19 mouse cellular contexts compared by ENCODE assay signal in the genomic region with DNA sequence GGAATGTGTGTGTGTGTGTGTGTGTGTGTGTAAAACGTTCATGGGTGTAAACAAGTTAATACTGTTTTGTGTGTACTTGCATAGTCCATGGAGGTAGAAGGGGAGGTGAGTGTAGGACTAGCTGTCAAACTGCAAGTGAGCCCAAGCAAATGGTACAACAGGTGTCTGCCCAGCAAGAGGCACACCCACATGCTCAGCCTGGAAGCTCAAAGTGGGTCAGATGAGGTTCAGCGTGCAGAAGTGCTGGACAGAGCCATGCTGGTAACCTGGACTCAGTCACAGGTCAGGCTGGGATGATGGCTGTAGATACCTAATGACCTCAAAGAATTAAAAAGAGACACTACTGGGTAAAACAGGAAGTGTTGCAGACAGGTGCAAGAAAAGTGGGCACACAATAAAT.
A peak's percentile ranks its signal among the peaks of the same experiment; 100 is the strongest.
DNase-seq lines count a peak whose midpoint lies in the region; ATAC-seq lines count a peak whose summit lies in the region.
"Had no signal": no experiment of that assay in that cellular context is flagged by ENCODE, and none has a peak within 500 bp of the region (broad histone marks: within the 10 kb centered on the region; RNA-seq: fewer than 3 reads in every experiment).

No protein-coding gene starts in this region.

- no peaks in the 10 kb centered on the region for H3K4me1 ChIP-seq in kidney, embryonic 16.5 days (ENCODE audit: insufficient read depth, low read length)
- no peaks in the 10 kb centered on the region for H3K4me1 ChIP-seq in intestine, embryonic 16.5 days (ENCODE audit: control insufficient read depth, insufficient read depth, low read length)
- H3K4me1 ChIP-seq in midbrain, embryonic 11.5 days (ENCODE audit: control insufficient read depth, insufficient read depth, low read length), result no peaks in the 10 kb centered on the region
- H3K4me1 ChIP-seq: embryonic facial prominence, embryonic 12.5 days; forebrain, embryonic 10.5 days; heart, embryonic 13.5 days; liver, embryonic 12.5 days; midbrain, embryonic 12.5 days had no signal

- ATAC-seq in kidney, embryonic 16.5 days (ENCODE audit: low FRiP score, low TSS enrichment), result peak; percentile 35; the same call in 1 of the 2 replicates
- no peak for ATAC-seq in intestine, embryonic 16.5 days
- ATAC-seq in midbrain, embryonic 11.5 days (ENCODE audit: low FRiP score), result no peak
- ATAC-seq: hindbrain, postnatal 0 days; liver, embryonic 12.5 days had no signal

- WGBS in kidney, embryonic 16.5 days, result 60% methylated on average over 2 of the region's 2 CpGs
- 57% methylated on average over 2 of the region's 2 CpGs for WGBS in intestine, embryonic 16.5 days
- WGBS in midbrain, embryonic 11.5 days, result 64% methylated on average over 2 of the region's 2 CpGs

- no peak for DNase-seq in kidney, adult 9 months
- peak; percentile 19 for DNase-seq in ES-CJ7 (ENCODE audit: low read depth, low spot score)
- DNase-seq in cerebellum, adult 11 months, result peak; percentile 83
- DNase-seq in cerebellum, postnatal 25 days, result peak; percentile 84 to 92
- DNase-seq in midbrain, embryonic 11.5 days (ENCODE audit: low spot score, missing footprints), result no peak
- DNase-seq: adrenal gland, postnatal 25 days; heart, postnatal 4 days; kidney, adult 8-10 months; right cerebral cortex, adult 18-20 months; spleen, adult 18-20 months; thymus, postnatal 4 days had no signal

- no peaks in the 10 kb centered on the region for H3K9me3 ChIP-seq in kidney, embryonic 16.5 days (ENCODE audit: low read length)
- H3K9me3 ChIP-seq in intestine, embryonic 16.5 days (ENCODE audit: control insufficient read depth, low read length), result 0 out of 2 replicates have a peak, but pooled peaks cover 4% of the 10 kb centered on the region
- H3K9me3 ChIP-seq in midbrain, embryonic 11.5 days (ENCODE audit: control insufficient read depth, low read length), result no peaks in the 10 kb centered on the region
- H3K9me3 ChIP-seq: embryonic facial prominence, embryonic 12.5 days; heart, embryonic 13.5 days; liver, embryonic 12.5 days; midbrain, embryonic 12.5 days had no signal

- H3K4me2 ChIP-seq in kidney, embryonic 16.5 days (replicated peaks; ENCODE audit: low read depth, low read length), result no peak overlapping the region
- H3K4me2 ChIP-seq in intestine, embryonic 16.5 days (ENCODE audit: low read depth, low read length), result no peak overlapping the region
- H3K4me2 ChIP-seq in midbrain, embryonic 11.5 days, result no peak overlapping the region
- H3K4me2 ChIP-seq: embryonic facial prominence, embryonic 12.5 days; heart, embryonic 13.5 days; liver, embryonic 12.5 days; midbrain, embryonic 12.5 days had no signal

- H3K36me3 ChIP-seq in kidney, embryonic 16.5 days (ENCODE audit: insufficient read depth, low read length), result no peaks in the 10 kb centered on the region
- H3K36me3 ChIP-seq in intestine, embryonic 16.5 days (ENCODE audit: control insufficient read depth, insufficient read depth, low read length), result no peaks in the 10 kb centered on the region
- H3K36me3 ChIP-seq in midbrain, embryonic 11.5 days (ENCODE audit: control insufficient read depth, insufficient read depth, low read length), result no peaks in the 10 kb centered on the region
- H3K36me3 ChIP-seq: embryonic facial prominence, embryonic 12.5 days; forebrain, embryonic 10.5 days; heart, embryonic 13.5 days; liver, embryonic 12.5 days; midbrain, embryonic 12.5 days had no signal

- H3K27ac ChIP-seq in kidney, embryonic 16.5 days (ENCODE audit: low read length), result no peak overlapping the region
- H3K27ac ChIP-seq in intestine, embryonic 16.5 days (ENCODE audit: low read length), result no peak overlapping the region
- H3K27ac ChIP-seq in midbrain, embryonic 11.5 days (ENCODE audit: low read depth, low read length), result no peak overlapping the region
- H3K27ac ChIP-seq: embryonic facial prominence, embryonic 12.5 days; forebrain, embryonic 10.5 days; heart, embryonic 13.5 days; hindbrain, postnatal 0 days; liver, embryonic 12.5 days; midbrain, embryonic 12.5 days had no signal

- no peak overlapping the region for H3K9ac ChIP-seq in kidney, embryonic 16.5 days (replicated peaks; ENCODE audit: low read length)
- no peak overlapping the region for H3K9ac ChIP-seq in intestine, embryonic 16.5 days (ENCODE audit: low read depth, low read length)
- H3K9ac ChIP-seq in midbrain, embryonic 11.5 days (ENCODE audit: low read length), result no peak overlapping the region
- H3K9ac ChIP-seq: embryonic facial prominence, embryonic 12.5 days; heart, embryonic 13.5 days; liver, embryonic 12.5 days; midbrain, embryonic 12.5 days had no signal

- H3K4me3 ChIP-seq in kidney, embryonic 16.5 days (ENCODE audit: low read length), result no peak overlapping the region
- H3K4me3 ChIP-seq in intestine, embryonic 16.5 days (ENCODE audit: low read length), result no peak overlapping the region
- no peak overlapping the region for H3K4me3 ChIP-seq in midbrain, embryonic 11.5 days (ENCODE audit: low read depth, low read length)
- H3K4me3 ChIP-seq: embryonic facial prominence, embryonic 12.5 days; forebrain, embryonic 10.5 days; heart, embryonic 13.5 days; liver, embryonic 12.5 days; midbrain, embryonic 12.5 days had no signal

- no peaks in the 10 kb centered on the region for H3K27me3 ChIP-seq in kidney, embryonic 16.5 days (ENCODE audit: insufficient read depth, low read length)
- no peaks in the 10 kb centered on the region for H3K27me3 ChIP-seq in intestine, embryonic 16.5 days (replicated peaks; ENCODE audit: control insufficient read depth, insufficient read depth, low read length)
- H3K27me3 ChIP-seq in midbrain, embryonic 11.5 days (ENCODE audit: control insufficient read depth, insufficient read depth, low read length), result no peaks in the 10 kb centered on the region
- H3K27me3 ChIP-seq: embryonic facial prominence, embryonic 12.5 days; heart, embryonic 13.5 days; liver, embryonic 12.5 days; midbrain, embryonic 12.5 days had no signal

Comparison
In these comparisons a context has a peak if more than half of its experiments do, and no peak if none do; other contexts are left out.
1. DNase-seq: peak in ES-CJ7 (single experiment), cerebellum, adult 11 months (single experiment) and cerebellum, postnatal 25 days (2 of 2); none in kidney, adult 9 months (single experiment) and midbrain, embryonic 11.5 days (single experiment).